Mouse (Mus musculus) lung, embryonic 15.5 days (tissue): ENCODE results near the gene Dapk2. TPM values are rescaled to one million over a fixed set of nuclear protein-coding genes. Genes with fewer than 3 reads are reported as not detected.

Experiments
- ATAC-seq: fragments of 200-750 bp; cut with Nextera tagmentation; 2 replicates; pipeline ENCODE4 v1.8.0; 2017; ENCODE audit warnings: moderate number of reproducible peaks, borderline replicate concordance; ENCODE audit not compliant: low FRiP score, low TSS enrichment; ENCODE audit errors: extremely low read depth
- H3K27ac ChIP-seq: fragments of 300-500 bp; sonication (generic); 2 replicates; pipeline ENCODE4 v1.5.1; 2015; ENCODE audit warnings: moderate library complexity, mild to moderate bottlenecking, inconsistent platforms
- H3K27me3 ChIP-seq: fragments of 300-500 bp; sonication (generic); 2 replicates; pipeline ENCODE4 v1.6.1; 2015; ENCODE audit warnings: inconsistent platforms
- H3K36me3 ChIP-seq: fragments of 300-500 bp; sonication (generic); 2 replicates; pipeline ENCODE4 v1.6.1; 2015; ENCODE audit warnings: inconsistent platforms
- H3K4me1 ChIP-seq: fragments of 300-500 bp; sonication (generic); 2 replicates; pipeline ENCODE4 v1.6.1; 2015; ENCODE audit warnings: inconsistent platforms
- H3K4me2 ChIP-seq: fragments of 300-500 bp; sonication (generic); 2 replicates; pipeline ENCODE4 v1.6.1; 2015; ENCODE audit warnings: inconsistent platforms, mild to moderate bottlenecking, moderate library complexity
- H3K4me3 ChIP-seq: fragments of 300-500 bp; sonication (generic); 2 replicates; pipeline ENCODE4 v1.5.1; 2015; ENCODE audit warnings: mild to moderate bottlenecking, inconsistent platforms
- H3K9ac ChIP-seq: fragments of 300-500 bp; sonication (generic); 2 replicates; pipeline ENCODE4 v1.6.1; 2015; ENCODE audit warnings: inconsistent platforms
- H3K9me3 ChIP-seq: fragments of 300-500 bp; sonication (generic); 2 replicates; pipeline ENCODE4 v1.6.1; 2016; ENCODE audit warnings: inconsistent platforms
- WGBS: fragments of 180-500 bp; shearing (Covaris S2); methylation state at CpG from one replicate; pipeline ENCODE4 v1.1.7; 2015; 5-methylcytosine and 5-hydroxymethylcytosine counted together
- polyA plus RNA-seq: library from polyadenylated mRNA; unstranded; fragments of >200 nt; fragmentation: Nextera tagmentation; extraction: Ambion mirVana; gene quantifications from 2 replicates; pipeline ENCODE4 v1.2.1, GENCODE M21; 2015

Dapk2 gene
- polyA plus RNA-seq, 1 experiment from 2014 or later = 16.8 TPM

DNA sequence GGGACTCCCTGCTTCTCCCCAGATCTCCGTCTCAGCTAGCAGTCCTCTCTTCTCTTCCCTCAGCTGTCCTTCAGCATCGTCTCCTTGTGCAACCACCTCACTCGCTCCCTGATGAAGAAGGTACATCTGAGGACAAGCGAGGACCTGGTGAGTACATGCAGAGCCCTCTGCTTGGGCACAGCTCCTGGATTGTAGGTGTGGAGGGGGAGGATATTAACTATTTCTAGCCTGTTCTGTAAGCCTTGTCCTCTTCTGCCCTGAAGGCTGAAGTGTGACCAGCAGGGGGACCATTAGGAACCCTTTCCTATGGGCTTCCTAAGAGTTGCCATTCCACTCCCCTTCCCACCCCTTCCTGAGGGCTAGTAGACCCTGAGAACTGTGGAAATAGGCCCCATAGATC is 110.8 kb downstream of the Dapk2 start:
- H3K27ac ChIP-seq = no peak overlapping the region
- H3K36me3 ChIP-seq = no peaks in the 10 kb centered on the region
- no peak overlapping the region for H3K4me3 ChIP-seq
- 73% methylated on average over 4 of the region's 4 CpGs for WGBS
- H3K4me1 ChIP-seq = no peaks in the 10 kb centered on the region
- H3K9ac ChIP-seq = no peak overlapping the region
- no peaks in the 10 kb centered on the region for H3K27me3 ChIP-seq
- no peak for ATAC-seq
- H3K9me3 ChIP-seq = no peaks in the 10 kb centered on the region
- H3K4me2 ChIP-seq = no peak overlapping the region

DNA sequence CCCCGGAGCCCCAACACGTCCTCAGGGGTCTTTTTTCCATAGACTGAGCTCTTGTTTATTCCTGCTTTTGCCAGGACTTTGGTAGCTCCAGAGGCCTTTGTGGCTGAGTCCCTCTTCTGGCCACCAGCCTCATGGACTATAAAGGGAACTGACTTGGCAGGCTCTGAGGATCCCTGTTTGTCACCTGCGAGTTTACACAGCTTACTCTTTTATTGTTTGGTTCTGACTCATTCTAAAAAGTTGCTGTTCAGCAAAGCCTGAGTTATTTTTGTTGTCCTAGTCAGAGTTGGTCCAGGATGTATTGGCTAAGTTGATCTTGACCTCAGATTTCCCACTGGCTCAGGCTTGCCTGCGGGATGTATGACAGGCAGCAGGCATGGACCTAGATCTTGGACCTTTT is 112.0 kb downstream of the Dapk2 start:
- Histone ChIP-seq H3K4me3 (no peak overlapping the region), H3K36me3 (no peaks in the 10 kb centered on the region), H3K9me3 (no peaks in the 10 kb centered on the region), H3K4me1 (peaks cover 10% of the 10 kb centered on the region), H3K27ac (no peak overlapping the region), H3K9ac (no peak overlapping the region), H3K4me2 (no peak overlapping the region), H3K27me3 (no peaks in the 10 kb centered on the region)
- 72% methylated on average over 4 of the region's 4 CpGs for WGBS
- no peak for ATAC-seq

DNA sequence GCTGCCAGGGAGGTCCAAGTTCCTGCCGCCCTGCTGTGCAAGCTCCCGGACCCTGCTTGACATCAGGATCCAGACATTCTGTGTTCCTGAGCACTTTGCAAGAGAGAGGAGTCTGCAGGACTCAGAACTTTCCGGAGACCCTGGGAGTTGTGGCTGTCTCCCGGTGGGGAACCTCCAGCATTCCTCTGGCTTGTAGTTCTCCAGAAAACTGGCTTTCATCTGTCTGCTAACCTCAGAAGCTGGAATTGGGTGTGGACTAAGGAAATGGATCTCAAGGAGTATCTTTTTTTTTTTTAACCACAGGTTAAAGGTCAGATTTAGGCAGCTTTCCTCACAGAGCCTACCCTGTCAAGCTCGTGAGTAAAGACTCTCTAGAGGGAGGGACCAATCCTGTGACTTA is 113.7 kb downstream of the Dapk2 start:
- no peak overlapping the region for H3K27ac ChIP-seq
- no peak for ATAC-seq
- WGBS = 47% methylated on average over 5 of the region's 5 CpGs
- H3K4me3 ChIP-seq = no peak overlapping the region
- H3K27me3 ChIP-seq = no peaks in the 10 kb centered on the region
- no peaks in the 10 kb centered on the region for H3K9me3 ChIP-seq
- no peak overlapping the region for H3K4me2 ChIP-seq
- no peak overlapping the region for H3K9ac ChIP-seq
- H3K36me3 ChIP-seq = no peaks in the 10 kb centered on the region
- peaks cover 26% of the 10 kb centered on the region for H3K4me1 ChIP-seq

DNA sequence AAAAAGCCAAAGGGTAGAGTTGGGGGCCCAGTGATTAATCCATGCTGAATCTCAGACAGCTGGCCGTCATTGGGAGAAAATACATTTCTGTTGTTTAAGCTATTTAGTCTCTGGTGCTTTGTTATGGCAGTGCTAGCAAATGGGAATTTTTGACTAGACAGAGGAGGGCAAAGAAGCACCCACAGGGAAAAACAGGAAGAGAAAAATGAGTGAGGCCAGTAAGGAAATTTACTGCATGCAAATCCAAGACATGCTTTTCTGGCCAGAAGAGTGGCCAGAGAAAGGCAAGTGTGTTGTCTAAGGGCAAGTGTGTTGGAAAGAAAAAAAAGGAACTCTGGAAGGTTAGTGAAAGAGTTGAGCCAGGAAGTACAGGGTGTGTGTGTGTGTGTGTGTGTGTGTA is 115.6 kb downstream of the Dapk2 start:
- WGBS = 92% methylated on average over 1 of the region's 1 CpGs
- no peak overlapping the region for H3K27ac ChIP-seq
- H3K36me3 ChIP-seq = no peaks in the 10 kb centered on the region
- no peak for ATAC-seq
- H3K9ac ChIP-seq = no peak overlapping the region
- H3K4me1 ChIP-seq = peaks cover 33% of the 10 kb centered on the region
- H3K4me3 ChIP-seq = no peak overlapping the region
- no peaks in the 10 kb centered on the region for H3K27me3 ChIP-seq
- no peaks in the 10 kb centered on the region for H3K9me3 ChIP-seq
- H3K4me2 ChIP-seq = no peak overlapping the region

DNA sequence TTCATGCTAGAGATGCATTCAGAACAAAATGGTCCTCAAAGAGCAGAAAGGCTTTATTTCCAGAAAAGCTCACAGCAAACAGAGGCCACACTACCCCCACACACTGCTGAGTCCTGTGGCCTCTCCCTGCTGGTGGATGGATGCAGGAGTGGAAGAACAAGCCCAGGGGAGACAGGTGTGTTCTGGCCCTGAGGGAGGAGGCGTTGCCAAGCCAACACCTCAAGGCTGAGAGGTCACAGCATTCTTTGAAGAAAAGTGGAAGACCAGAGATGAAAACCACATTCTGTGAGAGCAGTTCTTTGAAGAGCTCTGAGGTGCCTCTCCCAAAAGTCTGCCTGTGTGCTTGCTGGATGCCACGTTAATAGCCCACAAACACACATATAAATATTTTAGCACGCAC is 116.6 kb downstream of the Dapk2 start:
- no peak overlapping the region for H3K4me3 ChIP-seq
- H3K27ac ChIP-seq = no peak overlapping the region; the same call in 1 of the 2 replicates
- no peaks in the 10 kb centered on the region for H3K27me3 ChIP-seq
- no peaks in the 10 kb centered on the region for H3K36me3 ChIP-seq
- H3K4me1 ChIP-seq = peaks cover 33% of the 10 kb centered on the region
- no peak overlapping the region for H3K9ac ChIP-seq
- H3K4me2 ChIP-seq = peak overlapping the region; percentile 51; the same call in 1 of the 2 replicates
- no peaks in the 10 kb centered on the region for H3K9me3 ChIP-seq
- ATAC-seq = no peak
- WGBS = 37% methylated on average over 3 of the region's 3 CpGs

DNA sequence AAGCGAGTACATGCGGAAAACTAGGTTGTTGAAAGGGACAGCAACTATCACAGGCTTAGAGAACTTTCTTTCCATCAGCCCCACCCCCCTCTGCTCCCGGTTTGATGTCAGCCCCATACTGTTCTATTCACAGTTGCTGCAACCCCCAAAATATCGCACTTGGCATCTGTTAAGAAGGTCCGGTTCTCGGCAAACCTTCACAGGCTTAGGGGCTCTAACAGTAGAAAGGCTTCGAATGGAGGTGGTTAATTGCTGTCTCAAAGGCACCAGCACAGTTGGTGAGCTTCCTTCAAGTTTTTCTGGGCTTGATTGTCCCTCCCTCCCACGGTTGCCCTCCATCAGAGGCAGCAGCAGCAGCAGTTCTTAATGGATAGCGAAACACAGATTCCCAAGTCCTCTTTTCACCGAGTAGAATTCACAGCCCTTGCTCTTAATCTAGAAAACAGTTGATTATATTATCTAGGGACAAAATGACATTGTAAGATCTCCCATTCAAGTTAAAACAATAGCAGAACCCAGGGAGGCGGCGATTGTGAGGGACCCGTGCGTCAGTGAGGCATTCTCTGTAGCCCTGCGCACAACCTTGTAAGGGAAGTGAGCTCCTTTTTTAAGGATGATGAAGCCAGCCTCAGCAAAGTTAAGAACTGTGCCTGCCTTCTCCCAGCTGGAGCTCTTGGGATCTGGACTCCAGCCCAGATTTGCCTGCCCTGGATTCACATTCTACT is 117.4 kb downstream of the Dapk2 start:
- no peaks in the 10 kb centered on the region for H3K27me3 ChIP-seq
- WGBS = 7% methylated on average over 15 of the region's 15 CpGs
- H3K4me1 ChIP-seq = peaks cover 33% of the 10 kb centered on the region
- H3K36me3 ChIP-seq = no peaks in the 10 kb centered on the region
- peak overlapping the region; percentile 25 for H3K27ac ChIP-seq
- no peak overlapping the region for H3K9ac ChIP-seq
- H3K4me3 ChIP-seq = peak overlapping the region; percentile 11; the same call in 1 of the 2 replicates
- peak overlapping the region; percentile 51 for H3K4me2 ChIP-seq
- ATAC-seq = peak; percentile 55; the same call in 1 of the 2 replicates
- H3K9me3 ChIP-seq = no peaks in the 10 kb centered on the region

DNA sequence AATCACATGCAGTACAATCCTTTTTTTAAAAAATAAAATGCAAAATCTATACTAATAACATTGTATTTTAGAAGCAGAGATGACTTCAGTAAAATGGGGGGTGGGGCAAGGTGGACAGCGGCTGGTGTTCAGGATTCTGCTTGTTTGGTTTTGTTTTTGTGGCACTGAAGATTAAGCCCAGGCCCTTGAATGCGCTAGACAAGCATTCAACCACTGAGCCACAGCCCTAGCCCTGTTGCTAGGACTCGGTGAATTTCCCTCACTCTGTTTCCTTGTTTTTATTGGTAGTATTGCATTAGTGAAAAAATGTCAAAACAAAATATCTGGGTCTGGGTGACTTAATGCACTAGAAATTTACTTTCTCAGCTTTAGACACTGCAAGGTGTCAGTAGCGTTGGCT is 118.0 kb downstream of the Dapk2 start:
- H3K9me3 ChIP-seq = no peaks in the 10 kb centered on the region
- no peak overlapping the region for H3K9ac ChIP-seq
- ATAC-seq = no peak
- H3K27ac ChIP-seq = no peak overlapping the region
- peak overlapping the region; percentile 51 for H3K4me2 ChIP-seq
- H3K36me3 ChIP-seq = no peaks in the 10 kb centered on the region
- no peak overlapping the region for H3K4me3 ChIP-seq
- no peaks in the 10 kb centered on the region for H3K27me3 ChIP-seq
- WGBS = 51% methylated on average over 4 of the region's 4 CpGs
- H3K4me1 ChIP-seq = peaks cover 33% of the 10 kb centered on the region

DNA sequence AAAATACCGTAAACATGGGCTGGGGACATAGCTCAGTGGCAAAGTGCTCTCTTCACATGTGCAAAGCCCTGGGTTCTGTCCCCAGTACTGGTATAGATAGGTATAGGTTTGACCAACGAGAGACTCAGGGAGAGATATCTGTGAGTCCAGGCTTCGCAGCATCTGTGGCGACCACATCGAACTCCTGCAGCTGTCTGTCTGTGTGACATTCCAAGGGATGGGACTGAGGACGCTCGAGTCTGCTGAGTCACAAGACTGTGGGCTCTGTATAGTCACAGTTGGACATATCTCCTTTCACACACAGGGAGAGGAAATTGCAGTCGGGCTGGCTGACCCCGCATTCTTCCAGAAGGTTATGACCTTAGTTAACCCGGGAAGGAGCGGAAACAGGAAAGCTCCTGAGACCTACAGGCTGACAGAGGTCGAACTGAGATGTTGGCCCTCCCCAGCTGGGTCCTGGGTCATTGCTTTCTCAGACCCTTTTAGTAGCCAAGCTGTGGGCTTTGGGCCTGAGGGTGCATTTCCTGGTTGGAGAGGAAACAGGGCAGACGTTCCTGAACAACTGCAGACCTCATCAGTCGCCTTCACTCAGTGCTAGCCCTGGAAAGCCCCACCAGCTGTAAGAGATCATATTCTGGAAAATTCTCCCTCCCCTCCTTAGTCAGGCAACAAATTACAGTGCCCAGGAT is 118.8 kb downstream of the Dapk2 start:
- H3K4me3 ChIP-seq = no peak overlapping the region
- H3K9ac ChIP-seq = no peak overlapping the region
- no peaks in the 10 kb centered on the region for H3K27me3 ChIP-seq
- H3K27ac ChIP-seq = peak overlapping the region; percentile 56
- H3K4me2 ChIP-seq = 0 out of 2 replicates have a peak overlapping the region, but pooled peaks have one; percentile 7
- no peaks in the 10 kb centered on the region for H3K36me3 ChIP-seq
- ATAC-seq = peak; percentile 76
- 17% methylated on average over 14 of the region's 14 CpGs for WGBS
- H3K9me3 ChIP-seq = no peaks in the 10 kb centered on the region
- peaks cover 33% of the 10 kb centered on the region for H3K4me1 ChIP-seq

DNA sequence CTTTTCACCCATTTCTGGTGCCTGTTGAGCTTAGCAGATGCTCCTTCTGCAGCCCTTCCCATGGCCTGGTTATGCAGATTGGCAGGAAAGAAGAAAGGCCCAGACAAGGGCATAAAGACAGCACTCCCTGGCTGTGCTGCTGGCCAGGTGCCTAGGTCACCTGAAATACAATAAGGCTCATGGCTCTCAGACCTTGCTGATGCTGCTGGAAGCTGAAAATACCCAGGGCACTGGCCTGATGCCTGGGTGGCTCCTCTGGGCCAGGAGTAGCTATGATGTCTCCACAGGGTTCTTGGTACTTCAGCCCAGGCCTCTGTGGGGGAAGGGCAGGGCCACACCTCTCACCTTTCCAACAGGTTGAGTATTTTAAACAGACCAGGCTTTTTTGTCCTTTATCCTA is 121.6 kb downstream of the Dapk2 start:
- Histone ChIP-seq H3K36me3 (no peaks in the 10 kb centered on the region), H3K4me1 (peaks cover 27% of the 10 kb centered on the region), H3K4me3 (no peak overlapping the region), H3K4me2 (no peak overlapping the region), H3K27me3 (no peaks in the 10 kb centered on the region), H3K9ac (no peak overlapping the region), H3K9me3 (no peaks in the 10 kb centered on the region), H3K27ac (no peak overlapping the region)
- no peak for ATAC-seq

DNA sequence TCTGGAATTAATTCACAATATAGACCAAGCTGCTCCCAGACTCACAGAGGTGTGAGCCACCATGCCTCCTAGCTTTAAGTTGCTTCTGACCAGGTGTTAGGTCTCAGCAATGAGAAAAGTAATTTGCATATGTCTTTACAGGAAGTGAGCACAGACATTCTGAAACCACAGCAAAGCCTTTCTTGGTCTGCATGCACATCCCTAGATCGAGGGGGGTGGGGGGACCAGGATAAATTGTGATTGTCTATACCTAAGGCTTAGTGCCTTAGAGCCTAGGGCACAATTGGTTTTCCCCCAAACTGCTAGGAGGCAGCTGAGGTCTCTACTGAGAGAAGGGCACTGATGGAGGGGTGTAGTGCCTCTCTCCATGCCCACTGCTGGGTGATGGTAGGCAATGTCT is 122.5 kb downstream of the Dapk2 start:
- no peaks in the 10 kb centered on the region for H3K36me3 ChIP-seq
- no peak overlapping the region for H3K4me3 ChIP-seq
- no peaks in the 10 kb centered on the region for H3K9me3 ChIP-seq
- 40% methylated on average over 1 of the region's 1 CpGs for WGBS
- peaks cover 18% of the 10 kb centered on the region for H3K4me1 ChIP-seq
- no peak overlapping the region for H3K9ac ChIP-seq
- H3K4me2 ChIP-seq = no peak overlapping the region
- H3K27me3 ChIP-seq = no peaks in the 10 kb centered on the region
- ATAC-seq = no peak
- no peak overlapping the region for H3K27ac ChIP-seq

DNA sequence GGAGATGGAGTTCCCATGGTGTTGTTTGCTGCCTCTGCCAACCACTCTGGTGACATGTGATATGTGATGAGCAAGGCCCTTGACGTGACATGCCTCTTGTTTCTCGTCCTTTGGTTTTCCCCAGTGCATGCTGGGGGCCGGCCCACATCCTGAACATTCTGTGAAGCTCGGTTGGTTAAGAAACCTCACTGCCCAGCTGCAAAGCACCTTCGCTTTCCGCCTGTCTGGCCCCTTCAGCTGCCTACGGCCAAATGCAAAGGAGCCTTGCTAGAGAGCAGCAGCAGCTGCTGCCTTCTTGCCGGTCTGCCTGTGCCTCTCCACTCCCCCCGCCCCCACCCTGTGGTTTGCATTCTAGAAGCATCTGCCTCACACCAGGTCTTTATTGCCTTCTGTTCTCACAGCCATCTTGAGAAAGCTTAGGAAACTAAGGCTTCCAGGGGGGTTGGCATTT is 123.5 kb downstream of the Dapk2 start:
- Histone ChIP-seq H3K36me3 (no peaks in the 10 kb centered on the region), H3K4me2 (no peak overlapping the region), H3K27ac (no peak overlapping the region), H3K9ac (no peak overlapping the region), H3K4me3 (no peak overlapping the region), H3K9me3 (no peaks in the 10 kb centered on the region), H3K4me1 (peaks cover 9% of the 10 kb centered on the region), H3K27me3 (no peaks in the 10 kb centered on the region)
- WGBS = 45% methylated on average over 9 of the region's 9 CpGs
- no peak for ATAC-seq

DNA sequence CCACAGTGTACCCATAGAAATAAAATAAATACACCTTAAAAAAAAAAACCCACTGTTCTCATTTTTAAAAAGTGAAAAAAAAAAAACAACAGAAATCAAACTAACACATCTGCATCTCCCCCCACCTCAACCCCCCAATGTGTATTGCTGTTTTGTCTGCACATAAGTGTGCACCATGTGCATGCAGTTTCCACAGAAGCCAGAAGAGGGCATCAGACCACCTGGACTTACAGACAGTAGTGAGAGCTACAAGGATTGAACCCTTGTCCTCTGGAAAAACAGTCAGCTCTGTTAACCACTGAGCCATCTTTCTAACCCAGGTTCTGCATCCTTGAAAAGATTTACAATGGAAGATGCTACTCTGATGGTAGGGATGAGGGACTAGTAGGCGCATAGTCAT is 124.6 kb downstream of the Dapk2 start:
- no peak overlapping the region for H3K4me3 ChIP-seq
- H3K4me1 ChIP-seq = no peaks in the 10 kb centered on the region
- ATAC-seq = no peak
- no peaks in the 10 kb centered on the region for H3K36me3 ChIP-seq
- WGBS = 93% methylated on average over 1 of the region's 1 CpGs
- H3K27me3 ChIP-seq = no peaks in the 10 kb centered on the region
- no peak overlapping the region for H3K4me2 ChIP-seq
- H3K27ac ChIP-seq = no peak overlapping the region
- H3K9me3 ChIP-seq = no peaks in the 10 kb centered on the region
- H3K9ac ChIP-seq = no peak overlapping the region
